Mouse (Mus musculus): Measurements from ENCODE around the gene Six2.

DNA sequence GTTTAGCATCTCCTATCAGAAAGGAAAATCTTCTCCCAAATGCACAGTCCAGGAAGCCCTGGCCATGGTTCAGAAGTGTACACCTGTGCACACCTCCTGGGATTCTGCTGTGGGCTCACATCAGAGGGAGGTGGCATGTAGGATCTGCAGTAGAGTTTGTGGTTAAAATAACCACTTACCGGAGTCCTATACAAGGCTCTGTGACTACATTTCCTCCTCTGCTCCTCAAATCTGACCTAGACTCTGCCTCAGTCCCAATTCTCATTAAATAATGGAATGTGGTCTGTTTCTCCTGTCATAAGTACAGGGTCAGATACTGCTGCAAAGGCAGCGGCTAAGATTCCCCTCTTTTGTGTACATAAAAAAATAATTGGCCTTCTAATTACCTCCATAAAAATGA lies 23.9 kb downstream of the Six2 start:
- TF ChIP-seq CTCF (IDR thresholded peaks at IDR 0.05; ENCODE audit: insufficient read depth, low read length) (no peak), POLR2A (IDR thresholded peaks at IDR 0.05; ENCODE audit: borderline replicate concordance, extremely low read depth, low read depth, low read length) (no peak)
